Mouse (Mus musculus): ENCODE data around the gene Spdye4c.

DNA sequence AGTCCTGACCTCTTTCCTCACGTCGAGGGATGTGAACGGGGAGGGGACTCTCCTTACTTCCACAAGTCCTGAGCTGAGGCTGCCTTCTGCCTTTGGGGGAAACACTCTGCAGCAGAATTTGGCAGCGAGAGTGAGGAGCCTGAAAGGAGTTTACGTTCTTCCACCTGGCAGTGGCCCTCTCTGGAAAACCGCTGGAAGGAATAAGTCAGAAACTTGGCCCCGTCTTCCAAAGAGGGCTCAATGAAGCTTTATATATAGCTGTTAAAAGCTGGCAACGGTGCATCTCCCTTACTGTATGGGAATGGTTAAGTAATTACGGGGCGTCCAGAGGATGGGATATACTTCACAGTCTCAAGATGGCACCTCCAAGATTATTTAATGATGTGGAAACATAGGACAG lies 43.9 kb upstream of the Spdye4c start:
- no peak for TF ChIP-seq CTCF (IDR thresholded peaks at IDR 0.05; ENCODE audit: low read depth)
- no peak for TF ChIP-seq EP300 (IDR thresholded peaks at IDR 0.05; ENCODE audit: low read depth)
